Mouse (Mus musculus): ENCODE measurements around the gene Rsph3a. TPM values are rescaled to one million over a fixed set of nuclear protein-coding genes. Genes with fewer than 3 reads are reported as not detected.
"Not testable (repeated sequence)": the region's sequence is repeated elsewhere in the genome, so short reads cannot be mapped to it uniquely, and the experiment has no call there.

Gene Rsph3a
- polyA plus RNA-seq, 1 experiment from 2014 or later, result 82.6 TPM

GRCm38 (mm10) chr17:8006771-8007170, 61.4 kb downstream of the Rsph3a start:
- ATAC-seq (replicated peaks; ENCODE audit: extremely low read depth, insufficient read depth, low FRiP score); H3K27ac ChIP-seq (ENCODE audit: low read length): not testable (repeated sequence)
- 100% methylated on average over 1 of the region's 6 CpGs for WGBS

GRCm38 (mm10) chr17:8009565-8009964, 64.2 kb downstream of the Rsph3a start:
- not testable (repeated sequence) for H3K27me3 ChIP-seq (ENCODE audit: control insufficient read depth, insufficient read depth, low read length); H3K36me3 ChIP-seq (ENCODE audit: control insufficient read depth, insufficient read depth); H3K4me2 ChIP-seq (ENCODE audit: low read depth, low read length); H3K4me1 ChIP-seq (ENCODE audit: control insufficient read depth, insufficient read depth, low read length); H3K9ac ChIP-seq (ENCODE audit: low read length); H3K27ac ChIP-seq (ENCODE audit: low read length); ATAC-seq (replicated peaks; ENCODE audit: extremely low read depth, insufficient read depth, low FRiP score); H3K4me3 ChIP-seq (ENCODE audit: low read length); H3K9me3 ChIP-seq (replicated peaks; ENCODE audit: control insufficient read depth, low read length)
- WGBS, result 66% methylated on average over 5 of the region's 7 CpGs

More at GRCm38 (mm10) chr17:8006771-8007170, 61.4 kb downstream of the Rsph3a start:
- not testable (repeated sequence) for H3K4me2 ChIP-seq (ENCODE audit: low read depth, low read length); H3K9me3 ChIP-seq (replicated peaks; ENCODE audit: control insufficient read depth, low read length); H3K9ac ChIP-seq (ENCODE audit: low read length); H3K27me3 ChIP-seq (ENCODE audit: control insufficient read depth, insufficient read depth, low read length); H3K4me1 ChIP-seq (ENCODE audit: control insufficient read depth, insufficient read depth, low read length); H3K36me3 ChIP-seq (ENCODE audit: control insufficient read depth, insufficient read depth); H3K4me3 ChIP-seq (ENCODE audit: low read length)

- H3K4me2 ChIP-seq (ENCODE audit: low read depth, low read length); ATAC-seq (replicated peaks; ENCODE audit: extremely low read depth, insufficient read depth, low FRiP score); H3K9ac ChIP-seq (ENCODE audit: low read length); H3K27me3 ChIP-seq (ENCODE audit: control insufficient read depth, insufficient read depth, low read length); H3K27ac ChIP-seq (ENCODE audit: low read length); H3K4me1 ChIP-seq (ENCODE audit: control insufficient read depth, insufficient read depth, low read length); H3K36me3 ChIP-seq (ENCODE audit: control insufficient read depth, insufficient read depth); H3K4me3 ChIP-seq (ENCODE audit: low read length); H3K9me3 ChIP-seq (replicated peaks; ENCODE audit: control insufficient read depth, low read length): not testable (repeated sequence)
- WGBS, result 98% methylated on average over 3 of the region's 4 CpGs
These were observed 68.6 kb downstream of the Rsph3a start for GRCm38 (mm10) chr17:8013974-8014373.

GRCm38 (mm10) chr17:8022675-8023074, 77.3 kb downstream of the Rsph3a start:
- H3K27me3 ChIP-seq (ENCODE audit: control insufficient read depth, insufficient read depth, low read length); H3K27ac ChIP-seq (ENCODE audit: low read length); H3K9ac ChIP-seq (ENCODE audit: low read length); H3K9me3 ChIP-seq (replicated peaks; ENCODE audit: control insufficient read depth, low read length); H3K36me3 ChIP-seq (ENCODE audit: control insufficient read depth, insufficient read depth); H3K4me2 ChIP-seq (ENCODE audit: low read depth, low read length); H3K4me1 ChIP-seq (ENCODE audit: control insufficient read depth, insufficient read depth, low read length); H3K4me3 ChIP-seq (ENCODE audit: low read length): not testable (repeated sequence)
- no CpG with 5 or more reads among the region's 6 CpGs for WGBS
- peak; percentile 69 for ATAC-seq (replicated peaks; ENCODE audit: extremely low read depth, insufficient read depth, low FRiP score)

GRCm38 (mm10) chr17:8027475-8028168, 82.2 kb downstream of the Rsph3a start:
- not testable (repeated sequence) for H3K36me3 ChIP-seq (ENCODE audit: control insufficient read depth, insufficient read depth); H3K4me3 ChIP-seq (ENCODE audit: low read length); ATAC-seq (replicated peaks; ENCODE audit: extremely low read depth, insufficient read depth, low FRiP score); H3K4me1 ChIP-seq (ENCODE audit: control insufficient read depth, insufficient read depth, low read length); H3K4me2 ChIP-seq (ENCODE audit: low read depth, low read length); H3K9ac ChIP-seq (ENCODE audit: low read length); H3K27me3 ChIP-seq (ENCODE audit: control insufficient read depth, insufficient read depth, low read length); H3K9me3 ChIP-seq (replicated peaks; ENCODE audit: control insufficient read depth, low read length); H3K27ac ChIP-seq (ENCODE audit: low read length)
- WGBS, result no CpG with 5 or more reads among the region's 12 CpGs

Other genes starting within 250 kb of the Rsph3a start
- 27.1 and 31.4 TPM in 2 replicates for gene Fndc1, start 118.3 kb upstream of the Rsph3a start, polyA plus RNA-seq (2015; fragmentation: Nextera tagmentation; extraction: Ambion mirVana)
- 0.66 and 1.1 TPM in 2 replicates for gene Tagap, start 19.6 kb upstream of the Rsph3a start, polyA plus RNA-seq (2015; fragmentation: Nextera tagmentation; extraction: Ambion mirVana)
- not detected in 2 replicates for gene Gm49673, start 202.2 kb downstream of the Rsph3a start, polyA plus RNA-seq (2015; fragmentation: Nextera tagmentation; extraction: Ambion mirVana)
- 31.0 and 33.9 TPM in 2 replicates for gene Rnaset2a, start 202.5 kb downstream of the Rsph3a start, polyA plus RNA-seq (2015; fragmentation: Nextera tagmentation; extraction: Ambion mirVana)
- 27.4 and 31.0 TPM in 2 replicates for gene Fgfr1op, start 219.9 kb downstream of the Rsph3a start, polyA plus RNA-seq (2015; fragmentation: Nextera tagmentation; extraction: Ambion mirVana)